Mouse (Mus musculus) CH12.LX (cell line): ENCODE measurements around the gene Pdyn.

Experiments used
- CTCF ChIP-seq, 2 experiments: IDR thresholded peaks in 1 of 2; conservative IDR thresholded peaks in 1 of 2; 2 replicates each; pipeline ENCODE4 v1.5.1; 2011 to 2012; ENCODE audit warnings: low read depth in 2 of 2, low read length in 2 of 2, improper control_type of control experiment in 1 of 2, inconsistent platforms in 1 of 2, mild to moderate bottlenecking in 1 of 2, moderate library complexity in 1 of 2
- EP300 ChIP-seq: IDR thresholded peaks from 2 replicates; pipeline ENCODE4 v1.6.1; 2011; ENCODE audit warnings: low read length, improper control_type of control experiment
- GABPA ChIP-seq: IDR thresholded peaks from 2 replicates; pipeline ENCODE4 v1.6.1; 2012; ENCODE audit warnings: low read depth, low read length, improper control_type of control experiment, inconsistent platforms; ENCODE audit not compliant: insufficient replicate concordance
- JUND ChIP-seq: conservative IDR thresholded peaks from 2 replicates; pipeline ENCODE4 v1.6.1; 2011; ENCODE audit warnings: low read depth, low read length, improper control_type of control experiment
- NELFE ChIP-seq: IDR thresholded peaks from 2 replicates; pipeline ENCODE4 v1.6.1; 2011; ENCODE audit warnings: low read depth, low read length, improper control_type of control experiment
- POLR2A ChIP-seq: IDR thresholded peaks from 2 replicates; pipeline ENCODE4 v1.6.1; 2011; ENCODE audit warnings: low read depth, mild to moderate bottlenecking, improper control_type of control experiment, low read length
- POLR2AphosphoS2 ChIP-seq: IDR thresholded peaks from 2 replicates; pipeline ENCODE4 v1.6.1; 2011; ENCODE audit warnings: low read depth, low read length, improper control_type of control experiment

DNA sequence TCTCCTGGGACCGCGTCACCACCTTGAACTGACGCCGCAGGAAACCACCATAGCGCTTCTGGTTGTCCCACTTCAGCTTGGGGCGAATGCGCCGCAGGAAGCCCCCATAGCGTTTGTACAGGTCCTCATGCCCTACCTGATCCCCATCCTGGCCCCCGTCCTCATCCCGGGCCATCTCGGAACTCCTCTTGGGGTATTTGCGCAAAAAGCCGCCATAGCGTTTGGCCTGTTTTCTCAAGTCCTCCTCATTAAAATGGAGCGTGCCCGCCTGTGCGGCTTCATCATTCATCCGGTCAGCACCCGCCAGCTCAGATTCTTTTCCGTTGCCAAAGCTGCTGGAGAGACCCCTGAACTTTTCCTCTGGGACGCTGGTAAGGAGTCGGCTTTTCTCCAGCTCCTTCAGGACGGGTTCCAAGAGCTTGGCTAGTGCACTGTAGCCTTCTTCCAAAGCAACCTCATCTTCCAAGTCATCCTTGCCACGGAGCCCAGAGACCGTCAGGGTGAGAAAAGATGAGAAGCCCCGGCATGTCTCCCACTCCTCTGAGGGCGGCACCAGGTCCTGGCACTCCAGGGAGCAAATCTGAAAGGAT is 11.5 kb downstream of the Pdyn start:
- no peak for TF ChIP-seq CTCF (conservative IDR thresholded peaks at IDR 0.05 in 1 of 2, IDR thresholded peaks at IDR 0.05 in 1 of 2; ENCODE audit: low read depth in 2 of 2, low read length in 2 of 2)
- no peak for TF ChIP-seq GABPA
- TF ChIP-seq JUND: no peak
- TF ChIP-seq NELFE: no peak
- no peak for TF ChIP-seq EP300
- no peak for TF ChIP-seq POLR2AphosphoS2
- TF ChIP-seq POLR2A: no peak
